Mouse (Mus musculus) heart, postnatal 0 days (tissue): ENCODE measurements around the gene Tll2. TPM values are rescaled to one million over a fixed set of nuclear protein-coding genes. Genes with fewer than 3 reads are reported as not detected.

ENCODE experiments used
- ATAC-seq: fragments of 200-750 bp; cut with Nextera tagmentation; 2 replicates; pipeline ENCODE4 v1.8.0; 2017; ENCODE audit warnings: low read depth, moderate number of reproducible peaks, moderate library complexity; ENCODE audit not compliant: insufficient read depth
- DNase-seq: peaks from one replicate; pipeline ENCODE4 v3.0.0-alpha.2; 2016; ENCODE audit warnings: low spot score
- H3K27ac ChIP-seq: fragments of 300-500 bp; sonication (generic); 2 replicates; pipeline ENCODE4 v1.5.1; 2014; ENCODE audit warnings: low read depth, mild to moderate bottlenecking
- H3K27me3 ChIP-seq: fragments of 300-500 bp; sonication (generic); 2 replicates; pipeline ENCODE4 v1.6.1; 2014; ENCODE audit warnings: low read length, mixed read lengths; ENCODE audit not compliant: control insufficient read depth, insufficient read depth
- H3K36me3 ChIP-seq: fragments of 300-500 bp; sonication (generic); replicated peaks from 2 replicates; pipeline ENCODE4 v1.6.1; 2014; ENCODE audit warnings: low read length, mixed read lengths; ENCODE audit not compliant: control insufficient read depth, insufficient read depth
- H3K4me1 ChIP-seq: fragments of 300-500 bp; sonication (generic); 2 replicates; pipeline ENCODE4 v1.6.1; 2014; ENCODE audit warnings: antibody characterized with exemption; ENCODE audit not compliant: control insufficient read depth, insufficient read depth
- H3K4me2 ChIP-seq: fragments of 300-500 bp; sonication (generic); 2 replicates; pipeline ENCODE4 v1.6.1; 2014; ENCODE audit warnings: low read depth, mild to moderate bottlenecking, low read length, moderate library complexity
- H3K4me3 ChIP-seq: fragments of 300-500 bp; sonication (generic); 2 replicates; pipeline ENCODE4 v1.5.1; 2014; ENCODE audit warnings: low read depth, low read length
- H3K9ac ChIP-seq: fragments of 300-500 bp; sonication (generic); replicated peaks from 2 replicates; pipeline ENCODE4 v1.6.1; 2014; ENCODE audit warnings: low read depth, low read length, mixed read lengths
- H3K9me3 ChIP-seq: fragments of 300-500 bp; sonication (generic); replicated peaks from 2 replicates; pipeline ENCODE4 v1.6.1; 2016; ENCODE audit warnings: low read length; ENCODE audit not compliant: control insufficient read depth
- CTCF ChIP-seq: IDR thresholded peaks from 2 replicates; pipeline ENCODE4 v1.5.1; 2016; ENCODE audit warnings: antibody characterized with exemption, control low read depth, low read depth
- EP300 ChIP-seq: IDR thresholded peaks from 2 replicates; pipeline ENCODE4 v1.6.1; 2016; ENCODE audit warnings: antibody characterized with exemption, low read depth
- WGBS: fragments of 180-500 bp; shearing (Covaris S2); extraction: QIAGEN DNeasy Blood & Tissue Kit; methylation state at CpG from one replicate; pipeline ENCODE4 v1.1.7; 2014; 5-methylcytosine and 5-hydroxymethylcytosine counted together
- polyA plus RNA-seq: library from polyadenylated mRNA; unstranded; fragments of >200 nt; fragmentation: Nextera tagmentation; extraction: Ambion mirVana; gene quantifications from 2 replicates; pipeline ENCODE4 v1.2.1, GENCODE M21; 2015
- total RNA-seq: library from RNA; depleted of rRNA; stranded (reverse); fragments of >200 nt; gene quantifications from 2 replicates; pipeline ENCODE4 v1.2.3, GENCODE M21; 2014; ENCODE audit warnings: low replicate concordance

Gene Tll2
- total and polyA plus RNA-seq, 2 experiments from 2014 or later: 0.15 TPM

- H3K4me1 ChIP-seq: no peaks in the 10 kb centered on the region
- DNase-seq (no peak), ATAC-seq (no peak)
- TF ChIP-seq EP300: no peak
- TF ChIP-seq CTCF: no peak
- H3K9ac ChIP-seq: no peak overlapping the region
- H3K4me2 ChIP-seq: no peak overlapping the region
- no peaks in the 10 kb centered on the region for H3K27me3 ChIP-seq
- no peaks in the 10 kb centered on the region for H3K36me3 ChIP-seq
- H3K4me3 ChIP-seq: no peak overlapping the region
- WGBS: 78% methylated on average over 13 of the region's 13 CpGs
- no peak overlapping the region for H3K27ac ChIP-seq
- H3K9me3 ChIP-seq: no peaks in the 10 kb centered on the region
Observed at GRCm38 (mm10) chr19:41119924-41120323, 86.7 kb downstream of the Tll2 start.

DNA sequence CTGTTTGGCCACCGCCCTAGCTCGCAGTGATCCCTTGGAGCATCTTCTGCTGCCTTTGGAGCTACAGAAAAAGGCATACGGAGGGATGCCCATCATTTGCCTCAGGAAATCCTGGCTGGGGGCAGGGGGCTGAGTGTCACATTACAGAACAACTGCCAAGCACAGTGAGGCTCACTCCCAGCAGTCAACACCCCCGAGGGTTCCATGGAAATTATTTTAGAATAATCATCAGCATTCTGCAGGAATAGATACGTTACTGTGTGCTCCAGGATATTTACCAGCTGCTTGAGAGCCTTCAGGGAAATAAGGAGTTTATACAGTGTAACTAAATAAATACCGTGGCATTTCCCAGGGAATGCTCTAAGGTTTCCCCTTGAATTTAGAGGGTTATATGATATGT lies 88.3 kb downstream of the Tll2 start:
- Histone ChIP-seq H3K4me2 (no peak overlapping the region), H3K27me3 (no peaks in the 10 kb centered on the region), H3K4me1 (no peaks in the 10 kb centered on the region), H3K36me3 (no peaks in the 10 kb centered on the region), H3K27ac (no peak overlapping the region), H3K4me3 (no peak overlapping the region), H3K9ac (no peak overlapping the region), H3K9me3 (no peaks in the 10 kb centered on the region)
- ATAC-seq (no peak), DNase-seq (no peak)
- TF ChIP-seq CTCF: no peak
- no peak for TF ChIP-seq EP300
- WGBS: 42% methylated on average over 6 of the region's 6 CpGs

GRCm38 (mm10) chr19:41117334-41117733 lies 89.3 kb downstream of the Tll2 start:
- no peaks in the 10 kb centered on the region for H3K27me3 ChIP-seq
- no peaks in the 10 kb centered on the region for H3K9me3 ChIP-seq
- ATAC-seq: no peak
- 79% methylated on average over 4 of the region's 4 CpGs for WGBS
- TF ChIP-seq CTCF: no peak
- no peak for TF ChIP-seq EP300
- H3K36me3 ChIP-seq: no peaks in the 10 kb centered on the region
- H3K4me2 ChIP-seq: no peak overlapping the region
- H3K4me3 ChIP-seq: no peak overlapping the region
- H3K4me1 ChIP-seq: no peaks in the 10 kb centered on the region
- no peak overlapping the region for H3K27ac ChIP-seq
- H3K9ac ChIP-seq: no peak overlapping the region
- DNase-seq: no peak

DNA sequence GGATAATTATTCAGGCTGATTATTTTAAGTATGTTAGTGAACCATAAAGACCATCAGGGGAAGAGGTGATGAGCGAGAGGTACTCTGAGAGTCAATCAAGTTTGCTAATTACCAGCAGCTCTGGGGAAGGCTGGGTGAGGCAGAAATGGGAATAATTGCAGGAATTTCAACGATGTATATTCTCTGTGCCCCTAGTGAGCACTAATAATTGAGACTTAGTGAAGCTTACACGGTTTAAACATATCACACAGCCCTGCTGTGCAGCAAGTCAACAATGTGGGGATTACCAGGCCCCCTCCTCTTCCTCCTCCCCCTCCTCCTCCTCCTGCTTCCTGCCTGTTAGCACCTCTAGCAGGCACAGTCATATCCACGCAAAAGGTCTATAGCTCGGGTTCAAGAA lies 92.0 kb downstream of the Tll2 start:
- H3K36me3 ChIP-seq: no peaks in the 10 kb centered on the region
- no peak for ATAC-seq
- no peaks in the 10 kb centered on the region for H3K9me3 ChIP-seq
- H3K4me3 ChIP-seq: no peak overlapping the region
- H3K4me1 ChIP-seq: no peaks in the 10 kb centered on the region
- 40% methylated on average over 5 of the region's 5 CpGs for WGBS
- TF ChIP-seq EP300: no peak
- TF ChIP-seq CTCF: no peak
- H3K27ac ChIP-seq: no peak overlapping the region
- H3K4me2 ChIP-seq: no peak overlapping the region
- no peak overlapping the region for H3K9ac ChIP-seq
- no peak for DNase-seq
- H3K27me3 ChIP-seq: no peaks in the 10 kb centered on the region

- 78% methylated on average over 17 of the region's 17 CpGs for WGBS
- no peak overlapping the region for H3K9ac ChIP-seq
- no peak for ATAC-seq
Observed at GRCm38 (mm10) chr19:41113911-41114531, 92.6 kb downstream of the Tll2 start.

DNA sequence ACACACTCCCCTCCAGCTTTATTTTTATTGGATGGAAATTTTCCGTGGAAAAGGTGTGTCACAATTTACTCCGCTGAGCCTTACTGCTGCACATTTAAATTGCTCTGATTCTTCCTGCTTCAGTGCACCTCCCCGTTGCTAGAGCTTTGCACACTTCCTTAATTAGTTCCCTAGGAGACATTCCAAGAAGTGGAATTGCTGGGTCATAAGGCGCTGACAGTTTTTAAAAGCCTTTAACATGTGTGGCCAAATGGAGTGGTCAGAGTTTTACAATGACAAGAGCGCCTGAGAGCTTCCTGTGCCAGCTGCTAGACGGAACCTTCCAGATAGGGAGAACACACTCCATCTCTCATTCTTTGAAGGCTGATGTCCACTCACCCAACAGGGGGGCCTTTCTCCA lies 94.0 kb downstream of the Tll2 start:
- Histone ChIP-seq H3K9ac (no peak overlapping the region), H3K27me3 (no peaks in the 10 kb centered on the region), H3K9me3 (no peaks in the 10 kb centered on the region), H3K36me3 (no peaks in the 10 kb centered on the region), H3K27ac (no peak overlapping the region), H3K4me1 (no peaks in the 10 kb centered on the region), H3K4me3 (no peak overlapping the region), H3K4me2 (no peak overlapping the region)
- WGBS: 39% methylated on average over 6 of the region's 6 CpGs
- DNase-seq (no peak), ATAC-seq (no peak)
- TF ChIP-seq EP300 (no peak), CTCF (no peak)

More at GRCm38 (mm10) chr19:41113911-41114531, 92.6 kb downstream of the Tll2 start:
- no peaks in the 10 kb centered on the region for H3K4me1 ChIP-seq
- no peak overlapping the region for H3K4me2 ChIP-seq
- no peak for TF ChIP-seq CTCF
- no peak for TF ChIP-seq EP300
- DNase-seq: no peak
- H3K36me3 ChIP-seq: no peaks in the 10 kb centered on the region
- H3K27ac ChIP-seq: no peak overlapping the region
- H3K27me3 ChIP-seq: no peaks in the 10 kb centered on the region
- no peaks in the 10 kb centered on the region for H3K9me3 ChIP-seq
- no peak overlapping the region for H3K4me3 ChIP-seq
